ENCODE assay signal across 15 mouse cellular contexts in genomic region chr8:12774872-12775298, GRCm38 (mm10). TPM values are rescaled to one million over a fixed set of nuclear protein-coding genes. Genes with fewer than 3 reads are reported as not detected.
A peak's percentile ranks its signal among the peaks of the same experiment; 100 is the strongest.
DNase-seq lines count a peak whose midpoint lies in the region; ATAC-seq lines count a peak whose summit lies in the region.
"Had no signal": no experiment of that assay in that cellular context is flagged by ENCODE, and none has a peak within 500 bp of the region (broad histone marks: within the 10 kb centered on the region; RNA-seq: fewer than 3 reads in every experiment).

No protein-coding gene starts in this region.

- 37% methylated on average over 4 of the region's 4 CpGs for WGBS in heart, embryonic 15.5 days
- WGBS in lung, embryonic 15.5 days: 26% methylated on average over 4 of the region's 4 CpGs
- 77% methylated on average over 4 of the region's 4 CpGs for WGBS in hindbrain, embryonic 10.5 days

- peak; percentile 48; the same call in 1 of the 2 replicates for ATAC-seq in heart, embryonic 15.5 days (replicated peaks; ENCODE audit: insufficient number of reproducible peaks, insufficient read depth, low FRiP score, low read depth)
- ATAC-seq in lung, embryonic 15.5 days (ENCODE audit: borderline replicate concordance, extremely low read depth, low FRiP score, low TSS enrichment): peak; percentile 63
- ATAC-seq: forebrain, postnatal 0 days had no signal

- no peak overlapping the region for H3K4me3 ChIP-seq in heart, embryonic 15.5 days
- H3K4me3 ChIP-seq in lung, embryonic 15.5 days: no peak overlapping the region
- H3K4me3 ChIP-seq in hindbrain, embryonic 10.5 days: no peak overlapping the region
- H3K4me3 ChIP-seq: erythroblast, embryonic 14.5 days; hindbrain, embryonic 15.5 days had no signal

- DNase-seq in heart, adult 18-20 months: peak; percentile 58 to 62
- no peak for DNase-seq in heart, adult 8-10 months (ENCODE audit: low spot score)
- DNase-seq in yolk sac, embryonic 10.5 days (ENCODE audit: low spot score): peak; percentile 61
- no peak for DNase-seq in adrenal gland, postnatal 14 days
- DNase-seq in right cerebral cortex, adult 2 months (ENCODE audit: low spot score in 2 of 2): no peak
- DNase-seq in hindbrain, embryonic 10.5 days (ENCODE audit: low spot score): no peak
- DNase-seq: adrenal gland, postnatal 25 days; cerebellum, postnatal 10 days; forebrain, postnatal 0 days; kidney, adult 9 months; right cerebral cortex, postnatal 14 days had no signal

- peak overlapping the region; percentile 86 for H3K27ac ChIP-seq in heart, embryonic 15.5 days
- H3K27ac ChIP-seq in lung, embryonic 15.5 days: peak overlapping the region; percentile 59
- no peak overlapping the region for H3K27ac ChIP-seq in hindbrain, embryonic 10.5 days
- H3K27ac ChIP-seq: hindbrain, embryonic 15.5 days had no signal

- H3K9me3 ChIP-seq in heart, embryonic 15.5 days (replicated peaks): no peaks in the 10 kb centered on the region
- H3K9me3 ChIP-seq in lung, embryonic 15.5 days: no peaks in the 10 kb centered on the region
- H3K9me3 ChIP-seq in hindbrain, embryonic 10.5 days: no peaks in the 10 kb centered on the region
- H3K9me3 ChIP-seq: hindbrain, embryonic 15.5 days had no signal

- 0 out of 2 replicates have a peak overlapping the region, but pooled peaks have one; percentile 13 for H3K9ac ChIP-seq in heart, embryonic 15.5 days
- H3K9ac ChIP-seq in lung, embryonic 15.5 days: no peak overlapping the region
- H3K9ac ChIP-seq: forebrain, postnatal 0 days; hindbrain, embryonic 15.5 days had no signal

- peaks cover 68% of the 10 kb centered on the region for H3K4me1 ChIP-seq in heart, embryonic 15.5 days (replicated peaks)
- H3K4me1 ChIP-seq in lung, embryonic 15.5 days: peaks cover 54% of the 10 kb centered on the region
- H3K4me1 ChIP-seq in hindbrain, embryonic 10.5 days (replicated peaks): peaks cover 15% of the 10 kb centered on the region
- H3K4me1 ChIP-seq: hindbrain, embryonic 15.5 days had no signal

- peak overlapping the region; percentile 34 for H3K4me2 ChIP-seq in heart, embryonic 15.5 days
- no peak overlapping the region for H3K4me2 ChIP-seq in lung, embryonic 15.5 days
- H3K4me2 ChIP-seq: hindbrain, embryonic 15.5 days had no signal

- H3K27me3 ChIP-seq in heart, embryonic 15.5 days: no peaks in the 10 kb centered on the region
- no peaks in the 10 kb centered on the region for H3K27me3 ChIP-seq in lung, embryonic 15.5 days
- H3K27me3 ChIP-seq in hindbrain, embryonic 10.5 days (ENCODE audit: insufficient read depth, poor library complexity, severe bottlenecking): no peaks in the 10 kb centered on the region
- H3K27me3 ChIP-seq: hindbrain, embryonic 15.5 days had no signal

- no peaks in the 10 kb centered on the region for H3K36me3 ChIP-seq in heart, embryonic 15.5 days
- no peaks in the 10 kb centered on the region for H3K36me3 ChIP-seq in lung, embryonic 15.5 days
- no peaks in the 10 kb centered on the region for H3K36me3 ChIP-seq in hindbrain, embryonic 10.5 days
- H3K36me3 ChIP-seq: hindbrain, embryonic 15.5 days had no signal

RNA-seq across cellular contexts. Expression of gene Atp11a, which starts 18.1 kb away (rescaled TPM):
- 10 to 100 TPM; 78.9 to 88.1 TPM for total RNA-seq in heart, adult 18-20 months (2021)
- 10 to 100 TPM; 85.6 to 89.6 (median 87.8) TPM for total RNA-seq in heart, adult 8-10 months (2022)
- 14.1 and 15.9 TPM in 2 replicates for polyA plus RNA-seq in heart, embryonic 15.5 days (2015; fragmentation: Nextera tagmentation; extraction: Ambion mirVana)
- polyA plus RNA-seq in lung, embryonic 15.5 days (2015; fragmentation: Nextera tagmentation; extraction: Ambion mirVana): 16.8 and 21.8 TPM in 2 replicates
- total RNA-seq in adrenal gland, postnatal 14 days (2021): 66.9 and 72.1 TPM in 2 replicates
- 8.5 and 8.8 TPM in 2 replicates for polyA plus RNA-seq in hindbrain, embryonic 10.5 days (2016; fragmentation: Nextera tagmentation; extraction: Ambion mirVana)

Comparison
In these comparisons a context has a peak if more than half of its experiments do, and no peak if none do; other contexts are left out.
1. DNase-seq: peak in heart, adult 18-20 months (2 of 2) and yolk sac, embryonic 10.5 days (single experiment); none in heart, adult 8-10 months (single experiment), adrenal gland, postnatal 14 days (single experiment), right cerebral cortex, adult 2 months (0 of 2) and hindbrain, embryonic 10.5 days (single experiment).